Mouse (Mus musculus) hindbrain, postnatal 0 days (tissue): ENCODE measurements around the gene Mybpc3. TPM values are rescaled to one million over a fixed set of nuclear protein-coding genes. Genes with fewer than 3 reads are reported as not detected.

Experiments
- ATAC-seq: fragments of 200-750 bp; cut with Nextera tagmentation; 2 replicates; pipeline ENCODE4 v1.8.0; 2017; ENCODE audit warnings: mild to moderate bottlenecking, moderate TSS enrichment, moderate library complexity
- DNase-seq: peaks from one replicate; pipeline ENCODE4 v3.0.0-alpha.2; 2015; ENCODE audit warnings: low spot score
- H3K27ac ChIP-seq: fragments of 300-500 bp; sonication (generic); 2 replicates; pipeline ENCODE4 v1.5.1; 2014; ENCODE audit warnings: mild to moderate bottlenecking
- H3K27me3 ChIP-seq: fragments of 300-500 bp; sonication (generic); 2 replicates; pipeline ENCODE4 v1.6.1; 2014; ENCODE audit warnings: low read length, mixed read lengths; ENCODE audit not compliant: insufficient read depth
- H3K36me3 ChIP-seq: fragments of 300-500 bp; sonication (generic); 2 replicates; pipeline ENCODE4 v1.6.1; 2014; ENCODE audit warnings: low read length, mixed read lengths; ENCODE audit not compliant: insufficient read depth
- H3K4me1 ChIP-seq: fragments of 300-500 bp; sonication (generic); 2 replicates; pipeline ENCODE4 v1.6.1; 2014; ENCODE audit warnings: antibody characterized with exemption, low read length, mixed read lengths; ENCODE audit not compliant: insufficient read depth
- H3K4me2 ChIP-seq: fragments of 300-500 bp; sonication (generic); 2 replicates; pipeline ENCODE4 v1.6.1; 2014; ENCODE audit warnings: low read depth, mild to moderate bottlenecking, low read length, moderate library complexity, mixed read lengths
- H3K4me3 ChIP-seq: fragments of 300-500 bp; sonication (generic); 2 replicates; pipeline ENCODE4 v1.5.1; 2014; ENCODE audit warnings: low read length
- H3K9ac ChIP-seq: fragments of 300-500 bp; sonication (generic); replicated peaks from 2 replicates; pipeline ENCODE4 v1.6.1; 2014; ENCODE audit warnings: mild to moderate bottlenecking, low read length, moderate library complexity, mixed read lengths
- H3K9me3 ChIP-seq: fragments of 300-500 bp; sonication (generic); 2 replicates; pipeline ENCODE4 v1.6.1; 2016; ENCODE audit warnings: low read length, mixed read lengths
- CTCF ChIP-seq: IDR thresholded peaks from 2 replicates; pipeline ENCODE4 v1.5.1; 2016; ENCODE audit warnings: antibody characterized with exemption, control low read depth, low read depth
- WGBS: fragments of 180-500 bp; shearing (Covaris S2); extraction: QIAGEN DNeasy Blood & Tissue Kit; methylation state at CpG from one replicate; pipeline ENCODE4 v1.1.7; 2014; 5-methylcytosine and 5-hydroxymethylcytosine counted together
- polyA plus RNA-seq: library from polyadenylated mRNA; unstranded; fragments of >200 nt; fragmentation: Nextera tagmentation; extraction: Ambion mirVana; gene quantifications from 2 replicates; pipeline ENCODE4 v1.2.1, GENCODE M21; 2015
- total RNA-seq: library from RNA; depleted of rRNA; stranded (reverse); fragments of >200 nt; gene quantifications from 2 replicates; pipeline ENCODE4 v1.2.3, GENCODE M21; 2014

Mybpc3 gene
- total and polyA plus RNA-seq, 2 experiments from 2014 or later, result 0.13 to 0.37 TPM

DNA sequence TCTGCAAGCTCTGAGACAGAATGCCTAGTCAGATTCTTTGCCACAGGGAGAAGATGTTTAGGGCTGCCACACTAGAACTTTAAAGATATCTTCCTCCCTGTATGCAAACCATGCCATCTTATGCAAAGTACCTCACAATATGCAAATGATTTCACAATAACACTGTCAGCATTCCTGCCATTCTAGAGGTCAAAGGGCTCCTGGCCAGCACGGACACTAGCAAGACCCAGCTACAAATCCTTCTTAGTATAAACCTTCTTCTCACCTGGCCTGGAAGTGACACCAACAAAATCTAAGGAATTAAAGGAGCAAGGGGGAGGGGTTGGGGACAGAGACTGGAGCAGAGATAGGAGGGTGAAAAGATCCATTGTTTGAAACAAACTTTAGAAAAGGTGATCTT is 45.9 kb upstream of the Mybpc3 start:
- ATAC-seq (no peak), DNase-seq (no peak)
- Histone ChIP-seq H3K4me2 (no peak overlapping the region), H3K27ac (no peak overlapping the region), H3K9me3 (no peaks in the 10 kb centered on the region), H3K4me3 (no peak overlapping the region), H3K36me3 (no peaks in the 10 kb centered on the region; the same call in 1 of the 2 replicates), H3K4me1 (peaks cover 20% of the 10 kb centered on the region), H3K9ac (no peak overlapping the region), H3K27me3 (no peaks in the 10 kb centered on the region)
- no peak for TF ChIP-seq CTCF
- 41% methylated on average over 1 of the region's 1 CpGs for WGBS

DNA sequence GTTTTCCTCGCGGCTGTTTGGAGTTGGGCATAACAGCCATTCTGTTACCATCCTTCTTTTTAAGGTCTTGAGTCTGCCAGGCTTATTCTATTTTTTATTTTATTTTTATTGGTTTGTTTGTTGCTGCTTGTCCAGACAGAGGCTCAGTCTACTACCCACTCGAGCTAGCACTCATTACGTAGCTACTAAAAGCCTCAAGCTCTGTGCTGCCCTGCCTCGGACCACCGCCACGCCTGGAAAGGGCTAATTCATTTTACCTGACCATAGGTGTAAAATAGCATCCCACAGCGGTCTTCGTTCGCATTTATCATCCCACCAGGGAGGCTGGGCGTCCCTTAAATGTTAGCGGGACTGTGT is 40.0 kb upstream of the Mybpc3 start:
- H3K4me2 ChIP-seq, result peak overlapping the region; percentile 91
- DNase-seq (no peak), ATAC-seq (no peak)
- 0 out of 2 replicates have a peak overlapping the region, but pooled peaks have one; percentile 32 for H3K27ac ChIP-seq
- H3K4me3 ChIP-seq, result peak overlapping the region; percentile 49
- no peaks in the 10 kb centered on the region for H3K9me3 ChIP-seq
- WGBS, result 12% methylated on average over 12 of the region's 12 CpGs
- no peaks in the 10 kb centered on the region for H3K4me1 ChIP-seq
- H3K27me3 ChIP-seq, result no peaks in the 10 kb centered on the region
- TF ChIP-seq CTCF, result no peak
- no peaks in the 10 kb centered on the region for H3K36me3 ChIP-seq
- H3K9ac ChIP-seq, result peak overlapping the region; percentile 64

DNA sequence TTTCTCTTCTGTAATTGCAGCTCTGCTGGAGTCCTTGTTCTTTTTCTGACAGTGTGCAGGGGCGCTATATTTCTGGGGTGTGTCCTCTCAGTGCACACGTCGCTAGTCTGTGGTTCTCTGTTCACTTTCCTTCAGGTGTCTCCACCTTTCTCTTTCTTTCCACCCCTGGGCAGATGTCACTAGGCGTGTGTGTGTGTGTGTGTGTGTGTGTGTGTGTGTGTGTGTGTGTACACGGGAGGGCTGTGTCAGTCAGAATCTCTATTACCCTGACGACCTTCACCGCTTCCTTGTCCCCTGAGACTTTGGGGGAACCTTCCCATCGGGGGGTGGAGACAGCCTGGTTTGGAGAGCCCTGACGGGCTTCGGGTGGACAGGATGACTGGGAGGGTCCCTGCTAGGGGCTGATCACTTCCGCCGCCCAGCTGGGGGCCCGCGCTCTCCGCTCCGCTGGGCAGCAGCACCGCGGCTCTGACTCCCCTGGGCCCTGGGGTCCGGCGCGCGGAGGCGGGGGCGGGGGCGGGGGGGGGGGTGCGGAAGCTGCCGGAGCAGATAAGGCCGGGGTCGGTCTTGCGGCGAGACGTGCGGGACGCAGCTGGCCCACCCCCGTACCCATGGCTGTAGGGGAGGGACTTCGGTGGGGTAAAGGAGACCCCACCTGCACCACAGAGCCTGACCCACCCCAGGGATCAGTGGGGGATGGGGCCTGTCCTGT is 39.5 kb upstream of the Mybpc3 start:
- H3K27me3 ChIP-seq, result no peaks in the 10 kb centered on the region
- H3K27ac ChIP-seq, result peak overlapping the region; percentile 41
- H3K9me3 ChIP-seq, result no peaks in the 10 kb centered on the region
- peak overlapping the region; percentile 49 for H3K4me3 ChIP-seq
- H3K9ac ChIP-seq, result peak overlapping the region; percentile 64
- no peaks in the 10 kb centered on the region for H3K4me1 ChIP-seq
- peak; percentile 82 for ATAC-seq
- H3K4me2 ChIP-seq, result peak overlapping the region; percentile 91
- peak; percentile 39 for DNase-seq
- 0% methylated on average over 18 of the region's 36 CpGs for WGBS
- H3K36me3 ChIP-seq, result no peaks in the 10 kb centered on the region
- TF ChIP-seq CTCF, result no peak; the same call in 1 of the 2 replicates

DNA sequence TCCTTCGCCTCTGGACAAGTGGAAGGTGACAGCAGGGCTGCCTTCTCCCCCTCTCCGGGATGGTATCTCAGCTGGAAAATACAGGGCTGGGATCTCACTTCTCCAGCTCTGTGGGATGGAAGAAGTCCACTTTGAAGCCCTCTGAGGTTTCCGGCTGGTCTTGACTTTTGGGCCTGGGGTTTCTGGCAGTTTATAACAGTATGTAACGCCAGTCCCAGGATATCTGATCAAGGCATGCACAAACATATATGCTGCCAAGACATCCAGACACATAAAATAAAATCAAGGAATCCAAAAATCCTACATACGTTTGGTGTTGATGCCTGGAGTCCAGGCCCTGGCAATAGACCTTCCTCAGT is 38.9 kb upstream of the Mybpc3 start:
- H3K27ac ChIP-seq, result peak overlapping the region; percentile 41
- peak overlapping the region; percentile 49 for H3K4me3 ChIP-seq
- no peaks in the 10 kb centered on the region for H3K4me1 ChIP-seq
- H3K9ac ChIP-seq, result peak overlapping the region; percentile 64
- peak overlapping the region; percentile 91 for H3K4me2 ChIP-seq
- H3K9me3 ChIP-seq, result no peaks in the 10 kb centered on the region
- no peaks in the 10 kb centered on the region for H3K36me3 ChIP-seq
- ATAC-seq, result no peak
- H3K27me3 ChIP-seq, result no peaks in the 10 kb centered on the region
- WGBS, result 27% methylated on average over 5 of the region's 5 CpGs
- no peak for TF ChIP-seq CTCF
- DNase-seq, result peak; percentile 15

DNA sequence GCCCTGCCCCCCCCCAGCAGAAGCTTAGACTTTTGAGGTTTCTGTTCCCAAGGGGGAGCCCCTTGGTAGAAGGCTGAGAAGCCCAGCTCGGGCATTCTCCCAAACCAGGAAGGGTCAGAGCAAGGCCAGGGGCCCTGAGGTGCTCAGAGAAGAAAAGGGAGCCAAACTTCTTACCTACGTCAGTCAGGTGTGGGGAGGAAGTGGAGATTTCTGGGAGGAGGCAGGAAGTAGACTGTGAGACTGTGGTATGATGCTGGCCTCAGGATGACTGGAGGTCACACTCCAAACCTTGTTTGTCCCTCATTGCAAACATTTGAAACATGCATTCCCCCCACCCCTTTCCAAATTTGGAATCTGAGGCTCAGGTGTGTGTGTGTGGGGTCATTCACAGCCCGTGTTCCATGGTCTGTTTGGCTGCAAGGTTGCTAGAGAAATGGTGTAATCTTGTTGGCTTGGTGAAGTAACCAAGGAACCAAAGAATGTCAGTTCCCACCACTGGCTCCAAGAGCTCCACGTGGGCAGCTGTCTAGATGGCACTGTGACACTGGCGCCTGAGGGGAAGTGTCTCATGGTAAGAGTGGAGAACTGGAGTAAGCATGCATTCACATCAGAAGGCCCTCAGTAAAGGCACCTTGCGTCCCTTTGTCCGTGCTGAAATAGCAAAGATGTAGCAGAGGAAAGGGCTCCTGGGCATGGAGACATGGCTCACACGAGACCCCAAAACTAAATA is 37.0 kb upstream of the Mybpc3 start:
- Histone ChIP-seq H3K27me3 (no peaks in the 10 kb centered on the region), H3K4me3 (no peak overlapping the region), H3K27ac (no peak overlapping the region), H3K4me2 (no peak overlapping the region), H3K9ac (no peak overlapping the region), H3K9me3 (no peaks in the 10 kb centered on the region), H3K4me1 (no peaks in the 10 kb centered on the region), H3K36me3 (no peaks in the 10 kb centered on the region)
- ATAC-seq (no peak), DNase-seq (no peak)
- WGBS, result 72% methylated on average over 8 of the region's 8 CpGs
- no peak for TF ChIP-seq CTCF

DNA sequence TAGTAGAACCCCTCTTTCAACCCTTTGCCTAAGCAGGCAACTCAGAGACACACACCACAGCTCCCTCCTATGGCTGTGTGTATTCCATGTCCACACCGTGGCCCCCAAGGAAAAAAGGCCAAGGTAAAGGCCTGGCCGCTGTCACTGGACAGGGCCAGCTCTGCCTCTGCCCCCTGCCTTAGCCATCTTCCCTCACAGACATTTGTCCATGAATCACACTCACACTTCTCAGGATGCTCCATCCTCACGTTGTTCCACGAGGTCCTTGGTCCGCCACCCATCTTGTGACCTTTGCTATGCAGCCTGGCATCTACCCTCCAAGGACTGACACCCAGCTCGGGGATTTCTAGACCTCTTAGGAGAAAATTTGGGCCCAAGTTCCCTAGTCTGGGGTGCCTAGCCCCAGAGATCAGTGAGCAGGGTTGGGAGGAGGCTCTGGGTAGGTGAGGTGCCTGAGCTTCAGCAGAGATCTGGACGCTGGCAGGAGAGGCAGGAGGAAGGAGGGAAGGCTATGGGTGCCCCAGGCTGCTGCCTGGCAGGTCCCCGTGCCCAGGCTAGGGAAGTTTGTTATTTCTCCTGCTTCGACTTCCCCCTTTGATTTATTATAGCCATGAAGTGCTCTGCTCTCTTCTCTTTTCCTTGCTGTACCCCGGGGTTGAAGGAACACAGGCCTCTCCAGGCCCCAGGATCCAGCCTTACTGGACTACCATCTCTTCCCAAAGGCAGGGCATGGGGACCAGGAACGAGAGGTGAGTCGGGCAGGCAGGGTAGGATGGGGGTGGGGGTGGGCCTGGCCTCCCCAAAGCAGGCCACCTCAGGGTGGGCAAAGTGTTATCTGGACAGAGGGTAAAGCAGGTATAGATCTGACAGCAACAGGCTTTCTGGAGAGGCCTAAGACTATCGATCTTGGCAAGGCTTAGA is 35.9 kb upstream of the Mybpc3 start, which contains the start of gene Spi1:
Gene Spi1, plus strand, starts transcription at position 616 of the 921 bp plus-strand sequence.
- Histone ChIP-seq H3K27ac (no peak within 1 kb of the TSS; the same call in 1 of the 2 replicates), H3K9me3 (no peaks in the 10 kb centered on the region), H3K4me1 (no peaks in the 10 kb centered on the region), H3K27me3 (no peaks in the 10 kb centered on the region), H3K4me2 (no peak within 1 kb of the TSS), H3K4me3 (no peak within 1 kb of the TSS), H3K9ac (no peak within 1 kb of the TSS), H3K36me3 (no peaks in the 10 kb centered on the region)
- WGBS, result 84% methylated on average over 13 of the region's 13 CpGs
- DNase-seq (no peak), ATAC-seq (no peak)
- no peak for TF ChIP-seq CTCF
